Mouse (Mus musculus): ENCODE data around the gene Slc35a3.

- no peak for TF ChIP-seq POLR2A (IDR thresholded peaks at IDR 0.05; ENCODE audit: control insufficient read depth, low read depth, low read length)
- no peak for TF ChIP-seq CTCF (IDR thresholded peaks at IDR 0.05; ENCODE audit: control insufficient read depth, insufficient read depth, insufficient replicate concordance, low read depth, low read length)
Measured at GRCm38 (mm10) chr3:116634091-116634490, 78.5 kb downstream of the Slc35a3 start.

Data from testis, adult 2 months (tissue).